Mouse (Mus musculus): ENCODE measurements around the gene Prmt1.

- TF ChIP-seq CTCF (IDR thresholded peaks at IDR 0.05; ENCODE audit: extremely low read depth, insufficient read depth, low read length) (no peak), POLR2A (IDR thresholded peaks at IDR 0.05; ENCODE audit: extremely low read depth, insufficient read depth, low read length) (no peak)
Observed at GRCm38 (mm10) chr7:45026256-45026655, 39.9 kb upstream of the Prmt1 start.
